Mouse (Mus musculus) liver, adult 2 months (tissue): Measurements from ENCODE around the gene Nrxn3. TPM values are rescaled to one million over a fixed set of nuclear protein-coding genes. Genes with fewer than 3 reads are reported as not detected.
A peak's percentile ranks its signal among the peaks of the same experiment; 100 is the strongest.

Experiments used
- DNase-seq: peaks from one replicate; pipeline ENCODE4 v3.0.0-alpha.2; 2011; ENCODE audit warnings: low read depth, low spot score; ENCODE audit errors: extremely low read depth
- H3K27ac ChIP-seq: fragments of 200-500 bp; replicated peaks from 2 replicates; pipeline ENCODE4 v1.5.1; 2012; ENCODE audit warnings: low read depth, mild to moderate bottlenecking, control low read depth, inconsistent platforms, low read length; ENCODE audit not compliant: insufficient read depth
- H3K27me3 ChIP-seq: fragments of 200-500 bp; 2 replicates; pipeline ENCODE4 v1.6.1; 2012; ENCODE audit warnings: mild to moderate bottlenecking, moderate library complexity, low read length, inconsistent platforms; ENCODE audit not compliant: control insufficient read depth, insufficient read depth
- H3K36me3 ChIP-seq: fragments of 200-500 bp; 2 replicates; pipeline ENCODE4 v1.6.1; 2012; ENCODE audit warnings: low read length, inconsistent platforms; ENCODE audit not compliant: control insufficient read depth, insufficient read depth
- H3K4me1 ChIP-seq: fragments of 200-500 bp; 2 replicates; pipeline ENCODE4 v1.6.1; 2011; ENCODE audit warnings: low read length; ENCODE audit not compliant: control insufficient read depth, insufficient read depth
- H3K4me3 ChIP-seq: fragments of 200-500 bp; 2 replicates; pipeline ENCODE4 v1.5.1; 2011; ENCODE audit warnings: low read depth, mild to moderate bottlenecking, control low read depth, low read length, moderate library complexity; ENCODE audit not compliant: insufficient read depth
- H3K79me2 ChIP-seq: fragments of 200-500 bp; 2 replicates; pipeline ENCODE4 v1.6.1; 2012; ENCODE audit warnings: inconsistent platforms, mild to moderate bottlenecking, low read length, moderate library complexity; ENCODE audit not compliant: control insufficient read depth, insufficient read depth
- H3K9ac ChIP-seq: fragments of 200-500 bp; 2 replicates; pipeline ENCODE4 v1.6.1; 2012; ENCODE audit warnings: low read depth, mild to moderate bottlenecking, control low read depth, inconsistent platforms, low read length
- CTCF ChIP-seq: fragments of 200-500 bp; IDR thresholded peaks from 2 replicates; pipeline ENCODE4 v1.5.1; 2011; ENCODE audit warnings: low read depth, low read length, control low read depth
- POLR2A ChIP-seq: fragments of 200-500 bp; IDR thresholded peaks from 2 replicates; pipeline ENCODE4 v1.6.1; 2011; ENCODE audit warnings: low read length, control low read depth; ENCODE audit not compliant: insufficient read depth; ENCODE audit errors: extremely low read depth
- WGBS: fragments of 180-500 bp; shearing (Covaris S2); methylation state at CpG from one replicate; pipeline ENCODE4 v1.1.7; 2018; 5-methylcytosine and 5-hydroxymethylcytosine counted together
- polyA plus RNA-seq: library from polyadenylated mRNA; depleted of rRNA; stranded (reverse); fragments of >200 nt; gene quantifications from 2 replicates; pipeline ENCODE4 v1.2.3, GENCODE M21; 2012
- total RNA-seq: library from RNA; depleted of rRNA; stranded (reverse); fragments of >200 nt; gene quantifications from 2 replicates; pipeline ENCODE4 v1.2.3, GENCODE M21; 2014

Gene Nrxn3
- total and polyA plus RNA-seq, 2 experiments = 0.18 to 0.31 TPM

GRCm38 (mm10) chr12:89149455-89149854, 426.8 kb downstream of the Nrxn3 start:
- Histone ChIP-seq H3K36me3 (no peaks in the 10 kb centered on the region), H3K4me1 (no peaks in the 10 kb centered on the region), H3K9ac (no peak overlapping the region), H3K27ac (no peak overlapping the region), H3K4me3 (no peak overlapping the region), H3K27me3 (no peaks in the 10 kb centered on the region), H3K79me2 (no peaks in the 10 kb centered on the region)
- no peak for DNase-seq
- TF ChIP-seq CTCF (no peak), POLR2A (no peak)
- WGBS = 64% methylated on average over 2 of the region's 2 CpGs

DNA sequence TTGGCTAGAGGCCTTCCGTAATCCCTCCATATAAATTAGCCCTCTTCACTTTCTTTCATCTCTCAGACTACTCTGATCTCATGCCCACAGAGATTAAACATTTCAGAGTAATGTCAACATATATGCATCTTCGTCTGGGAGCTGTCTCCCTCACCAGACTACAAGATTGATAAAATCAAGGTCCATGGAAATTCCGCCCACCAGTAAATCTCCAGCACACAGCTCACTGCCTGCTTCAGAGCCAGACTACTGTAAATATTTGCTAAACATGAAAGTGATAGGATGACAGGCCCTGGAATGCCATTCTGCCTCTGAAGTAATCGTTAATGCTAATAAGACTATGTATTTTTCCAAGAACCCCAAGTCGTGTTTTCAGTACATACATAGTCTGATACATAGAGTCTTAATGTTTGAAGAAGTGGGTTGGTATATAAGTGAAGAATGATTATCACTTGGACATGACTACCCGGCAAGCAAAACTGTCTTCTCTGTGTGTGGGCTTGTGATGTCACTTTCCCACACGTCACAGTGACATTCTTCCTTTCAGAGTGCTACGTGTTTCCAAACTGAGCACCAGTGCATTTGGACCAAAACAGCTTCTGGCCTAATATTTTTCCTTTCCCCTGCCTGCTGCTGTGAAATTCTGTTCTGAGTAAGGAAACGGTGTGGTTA, 433.5 kb downstream of the Nrxn3 start:
- no peaks in the 10 kb centered on the region for H3K4me1 ChIP-seq
- no peak overlapping the region for H3K9ac ChIP-seq
- DNase-seq = no peak
- no peak overlapping the region for H3K4me3 ChIP-seq
- no peaks in the 10 kb centered on the region for H3K27me3 ChIP-seq
- no peak overlapping the region for H3K27ac ChIP-seq
- WGBS = 48% methylated on average over 9 of the region's 9 CpGs
- no peaks in the 10 kb centered on the region for H3K79me2 ChIP-seq
- no peaks in the 10 kb centered on the region for H3K36me3 ChIP-seq
- TF ChIP-seq CTCF (no peak), POLR2A (no peak)

DNA sequence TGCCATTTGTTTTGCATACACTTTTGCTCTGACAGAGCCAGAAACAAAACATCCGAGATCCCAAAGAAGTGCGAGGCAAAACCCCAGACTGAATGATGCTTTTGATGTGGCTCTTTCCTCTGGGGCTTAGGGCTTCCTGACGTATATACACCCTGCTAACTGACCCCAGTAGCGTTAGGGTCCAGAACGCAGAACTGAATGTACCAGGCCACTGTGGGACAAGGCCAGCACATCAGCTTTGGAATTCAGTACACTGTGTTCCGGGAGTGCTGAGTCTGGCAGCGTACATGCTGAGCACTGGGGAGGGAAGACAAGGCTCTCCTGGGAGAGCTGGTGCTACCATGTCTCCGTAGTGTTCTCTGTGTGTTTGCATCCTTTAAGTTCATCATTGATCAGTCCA, 436.7 kb downstream of the Nrxn3 start:
- Histone ChIP-seq H3K4me3 (no peak overlapping the region), H3K79me2 (no peaks in the 10 kb centered on the region), H3K4me1 (no peaks in the 10 kb centered on the region), H3K9ac (no peak overlapping the region), H3K36me3 (no peaks in the 10 kb centered on the region), H3K27ac (no peak overlapping the region), H3K27me3 (no peaks in the 10 kb centered on the region)
- DNase-seq = peak; percentile 3
- WGBS = 76% methylated on average over 8 of the region's 8 CpGs
- no peak for TF ChIP-seq POLR2A
- no peak for TF ChIP-seq CTCF

GRCm38 (mm10) chr12:89174306-89175159, 451.9 kb downstream of the Nrxn3 start:
- Histone ChIP-seq H3K9ac (no peak overlapping the region), H3K36me3 (no peaks in the 10 kb centered on the region), H3K4me1 (no peaks in the 10 kb centered on the region), H3K27ac (no peak overlapping the region), H3K27me3 (no peaks in the 10 kb centered on the region), H3K4me3 (no peak overlapping the region), H3K79me2 (no peaks in the 10 kb centered on the region)
- TF ChIP-seq CTCF = no peak
- no peak for TF ChIP-seq POLR2A
- no peak for DNase-seq
- 81% methylated on average over 12 of the region's 12 CpGs for WGBS

GRCm38 (mm10) chr12:89179970-89180666, 457.4 kb downstream of the Nrxn3 start:
- TF ChIP-seq POLR2A (no peak), CTCF (no peak)
- no peak overlapping the region for H3K4me3 ChIP-seq
- H3K27ac ChIP-seq = no peak overlapping the region
- H3K9ac ChIP-seq = no peak overlapping the region
- no peaks in the 10 kb centered on the region for H3K4me1 ChIP-seq
- 64% methylated on average over 13 of the region's 13 CpGs for WGBS
- no peaks in the 10 kb centered on the region for H3K27me3 ChIP-seq
- DNase-seq = no peak
- H3K79me2 ChIP-seq = no peaks in the 10 kb centered on the region
- no peaks in the 10 kb centered on the region for H3K36me3 ChIP-seq
